Mouse (Mus musculus): Measurements from ENCODE around the gene Wdpcp.

The Wdpcp gene

DNA sequence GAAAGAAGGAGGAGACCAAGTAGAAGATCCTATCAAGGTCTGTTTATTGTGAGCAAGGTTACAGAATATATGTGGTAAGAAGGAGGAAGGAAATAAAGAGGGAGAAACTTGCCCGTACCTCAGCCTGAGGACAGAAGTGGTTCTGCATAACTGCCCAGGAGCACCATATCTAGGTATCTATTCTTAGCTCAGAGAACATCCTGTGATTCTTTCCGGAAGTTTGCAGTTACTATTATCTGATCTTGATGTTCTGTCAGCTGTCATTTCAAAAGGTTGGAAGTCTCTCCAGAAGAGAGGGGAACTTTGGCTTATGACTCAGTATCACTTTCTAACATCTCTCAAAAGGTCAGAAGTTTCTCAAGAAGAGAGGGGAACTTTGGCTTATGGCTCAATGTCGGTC is 216.8 kb downstream of the Wdpcp start:
- DNase-seq: no peak

DNA sequence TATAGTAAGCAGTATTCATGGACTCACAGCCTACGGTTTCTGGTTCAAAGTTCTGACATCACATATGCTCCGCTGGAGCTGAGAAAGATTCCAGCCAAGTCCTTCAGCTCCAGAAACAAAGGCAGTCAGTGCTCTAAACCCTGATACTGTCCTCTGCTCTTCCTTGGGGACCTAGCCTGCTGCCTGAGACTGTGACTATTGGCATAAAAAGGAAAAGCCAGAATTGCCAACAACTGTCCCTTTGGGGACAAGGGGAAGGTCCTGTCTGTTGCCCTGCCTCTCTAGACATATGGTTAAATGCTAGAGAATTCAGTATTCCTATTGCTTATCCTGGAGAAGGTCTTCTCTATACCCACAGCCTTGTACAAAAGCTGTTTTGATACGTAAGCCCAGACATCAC is 252.9 kb downstream of the Wdpcp start:
- no peak for DNase-seq

DNA sequence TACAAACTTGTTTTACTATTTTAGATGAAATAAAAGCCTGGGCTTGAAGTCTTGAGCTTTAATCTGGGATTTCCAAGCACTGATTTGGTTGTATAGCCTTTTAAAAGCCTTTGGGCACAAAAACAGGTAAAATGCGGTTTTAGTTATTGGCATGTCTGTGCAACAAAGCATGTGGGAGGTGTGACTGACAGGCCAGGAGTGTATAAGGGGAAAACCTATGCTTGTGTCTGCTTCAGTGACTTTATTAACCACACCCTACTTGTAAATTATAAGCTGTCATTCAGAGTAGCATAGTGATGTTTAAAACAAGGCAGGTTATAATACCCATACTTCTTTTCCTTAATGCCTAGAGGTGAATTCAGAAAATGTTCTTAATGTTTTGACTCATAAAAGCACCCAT is 254.5 kb downstream of the Wdpcp start:
- DNase-seq: no peak

DNA sequence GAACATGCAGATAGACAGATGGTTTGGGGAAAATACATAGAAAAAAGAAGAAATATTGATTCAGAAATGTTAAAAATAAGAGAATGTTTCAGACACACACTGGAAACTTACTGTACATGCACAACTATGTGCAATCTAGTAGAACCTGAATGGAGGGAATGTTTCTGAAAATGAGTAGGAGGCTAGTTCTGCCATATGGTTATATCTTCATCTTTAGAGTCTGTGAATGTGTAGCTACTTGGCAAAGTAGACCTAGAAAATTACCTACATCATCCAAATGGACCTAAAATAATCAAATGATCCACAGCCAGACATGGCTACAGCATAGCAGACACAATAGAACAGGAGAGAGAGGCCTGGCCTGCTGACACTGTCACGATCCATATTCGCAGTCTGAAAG is 275.0 kb downstream of the Wdpcp start:
- no peak for DNase-seq

DNA sequence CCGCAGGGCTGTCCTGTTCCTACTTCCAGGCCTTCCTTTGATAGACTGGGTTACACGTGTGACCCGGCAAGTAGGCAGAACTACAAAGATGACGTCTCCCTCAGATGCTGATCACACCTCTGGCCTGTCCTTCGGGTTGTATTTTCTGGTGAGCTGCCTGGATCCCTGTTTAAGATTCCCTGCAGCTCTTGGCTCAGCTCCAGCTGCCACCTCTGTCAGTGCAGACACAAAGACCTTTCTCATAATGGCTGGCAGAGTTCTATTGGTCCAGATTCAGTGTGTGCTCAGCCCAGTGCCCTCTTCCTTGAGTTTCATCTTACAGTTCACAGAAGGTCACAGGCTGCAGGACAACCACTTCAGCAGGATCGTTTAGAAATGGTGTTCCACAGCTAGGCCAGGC is 292.0 kb downstream of the Wdpcp start:
- no peak for DNase-seq

DNA sequence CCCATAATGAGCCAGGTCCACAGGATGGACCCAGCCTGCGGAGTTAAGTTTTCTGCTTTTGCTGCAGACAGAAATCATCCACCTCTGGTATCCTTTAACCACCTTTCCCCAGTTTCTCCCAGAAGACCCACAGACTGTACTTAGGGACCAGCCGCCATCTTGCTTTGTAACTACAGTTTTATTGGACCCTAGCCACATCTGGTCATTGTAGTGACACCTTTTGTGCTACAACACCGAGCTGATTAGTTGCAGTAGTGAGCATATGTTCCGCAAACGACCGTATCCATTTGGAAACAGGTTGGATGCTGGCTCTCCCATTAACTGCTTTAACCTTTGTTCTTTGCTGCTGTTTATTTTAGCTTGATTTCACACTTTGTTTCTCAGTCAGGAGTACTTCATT is 292.5 kb downstream of the Wdpcp start:
- DNase-seq: no peak

DNA sequence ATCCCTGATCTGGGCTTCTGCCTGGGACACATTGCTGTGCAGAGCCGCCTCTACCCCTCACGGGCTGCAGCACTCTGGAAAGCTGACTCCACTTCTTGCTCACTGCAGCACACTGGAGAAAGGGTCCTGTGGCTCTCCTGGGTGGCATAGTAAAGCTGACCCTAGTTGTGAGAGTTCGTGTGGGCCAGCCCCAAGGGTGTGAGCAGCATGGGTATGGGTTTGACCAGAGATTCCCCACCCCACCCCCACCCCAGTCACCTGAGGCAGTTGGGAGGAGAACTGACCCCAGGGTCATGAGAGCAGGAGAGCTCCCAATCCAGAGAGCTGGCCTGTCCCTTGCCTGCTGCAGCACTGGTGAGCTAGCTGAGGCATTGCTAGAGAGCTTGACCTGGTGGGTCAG is 296.6 kb downstream of the Wdpcp start:
- DNase-seq: no peak

DNA sequence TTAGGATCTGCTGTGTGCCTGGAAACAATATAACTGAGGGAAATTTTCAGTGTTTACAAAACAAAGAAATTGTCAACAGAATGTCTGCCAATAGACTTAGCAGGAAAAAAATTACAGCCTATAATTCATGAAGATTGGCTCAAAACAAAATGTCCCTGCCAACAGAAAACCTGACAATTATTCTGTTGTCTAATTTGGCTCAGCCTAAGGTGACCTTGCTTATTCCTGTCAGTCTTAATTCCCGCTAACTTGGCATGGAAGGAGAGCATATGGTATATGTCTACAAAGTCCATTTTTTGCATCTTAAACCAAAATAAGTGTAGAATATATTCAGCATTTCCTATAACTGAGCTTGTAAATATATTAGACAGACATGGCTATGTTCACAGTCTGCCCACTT is 298.8 kb downstream of the Wdpcp start:
- DNase-seq: no peak

DNA sequence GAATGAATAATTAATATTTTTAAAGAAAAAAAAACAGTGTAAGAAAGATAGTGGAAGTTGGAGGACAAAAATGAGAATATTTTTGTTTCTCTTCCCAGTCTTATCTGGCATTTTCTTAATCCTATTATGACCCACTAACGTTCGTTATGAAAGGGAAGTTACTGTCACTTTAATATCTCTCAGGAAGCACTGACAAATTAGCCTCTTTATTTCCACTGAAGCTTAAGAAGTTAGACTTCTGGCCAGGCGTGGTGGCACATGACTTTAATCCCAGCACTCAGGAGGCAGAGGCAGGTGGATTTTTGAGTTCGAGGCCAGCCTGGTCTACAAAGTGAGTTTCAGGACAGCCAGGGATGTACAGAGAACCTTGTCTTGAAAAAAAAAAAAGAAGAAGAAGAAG is 299.7 kb downstream of the Wdpcp start:
- DNase-seq: no peak

DNA sequence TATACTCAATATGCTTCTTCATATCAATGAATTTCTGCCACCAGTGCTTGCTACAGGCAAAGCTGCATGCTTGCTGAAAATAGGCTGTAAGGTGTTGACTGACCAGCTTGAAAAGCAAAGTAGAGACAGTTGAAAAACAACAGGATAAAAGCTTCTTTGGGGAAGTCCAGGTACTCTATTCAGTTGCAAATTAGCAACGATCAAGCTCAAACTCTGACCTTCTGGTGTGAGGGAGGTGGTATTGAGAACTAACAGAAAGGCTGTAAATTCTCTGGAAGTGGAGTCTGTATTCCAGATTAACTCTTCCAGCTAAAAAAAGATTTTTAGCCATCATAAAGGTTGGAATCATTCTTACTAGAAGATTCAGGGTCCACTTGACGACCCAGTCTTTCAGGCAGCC is 303.0 kb downstream of the Wdpcp start:
- DNase-seq: no peak

DNA sequence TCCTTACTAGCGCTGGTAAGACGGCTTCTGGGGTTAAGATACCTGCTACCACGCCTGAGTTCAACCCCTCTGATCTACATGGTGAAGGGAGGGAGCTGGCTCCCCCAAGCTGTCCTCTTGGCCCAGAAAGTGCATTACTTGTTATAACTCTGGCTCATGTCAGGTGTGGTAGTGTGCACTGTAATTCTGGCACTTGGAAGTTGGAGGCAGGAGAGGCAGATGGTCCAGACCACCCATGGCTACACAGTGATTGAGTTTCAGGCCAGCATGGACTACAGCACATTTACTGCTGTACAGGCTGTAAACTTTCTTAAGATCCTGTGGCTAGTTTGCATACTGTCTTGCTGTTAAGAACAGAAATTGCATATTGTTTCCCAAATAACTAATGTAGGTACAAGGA is 322.7 kb downstream of the Wdpcp start:
- no peak for DNase-seq

DNA sequence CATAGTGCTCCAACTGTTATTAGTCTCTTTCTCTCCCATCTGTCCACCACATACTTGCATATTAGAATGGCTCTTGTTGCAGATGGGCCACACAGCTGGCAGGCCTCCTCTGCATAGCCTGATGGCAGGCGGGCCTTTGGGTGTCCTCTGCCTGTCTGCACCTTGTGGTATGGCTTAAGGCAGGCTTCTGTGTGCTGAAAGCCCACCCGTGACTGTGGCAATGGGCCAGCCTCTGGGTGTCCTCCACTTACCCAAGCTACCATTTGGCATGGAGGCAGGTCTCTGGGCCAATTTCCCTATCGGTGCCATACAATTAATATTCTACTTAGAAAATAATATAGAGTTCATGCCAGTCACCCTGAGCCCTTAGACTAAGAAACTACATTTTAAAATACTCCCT is 350.5 kb downstream of the Wdpcp start:
- no peak for DNase-seq

Data from lung, adult 18-20 months (tissue).